Mouse (Mus musculus): Measurements from ENCODE around the gene Med16.
"Not testable (repeated sequence)": the region's sequence is repeated elsewhere in the genome, so short reads cannot be mapped to it uniquely, and the experiment has no call there.

Gene Med16

DNA sequence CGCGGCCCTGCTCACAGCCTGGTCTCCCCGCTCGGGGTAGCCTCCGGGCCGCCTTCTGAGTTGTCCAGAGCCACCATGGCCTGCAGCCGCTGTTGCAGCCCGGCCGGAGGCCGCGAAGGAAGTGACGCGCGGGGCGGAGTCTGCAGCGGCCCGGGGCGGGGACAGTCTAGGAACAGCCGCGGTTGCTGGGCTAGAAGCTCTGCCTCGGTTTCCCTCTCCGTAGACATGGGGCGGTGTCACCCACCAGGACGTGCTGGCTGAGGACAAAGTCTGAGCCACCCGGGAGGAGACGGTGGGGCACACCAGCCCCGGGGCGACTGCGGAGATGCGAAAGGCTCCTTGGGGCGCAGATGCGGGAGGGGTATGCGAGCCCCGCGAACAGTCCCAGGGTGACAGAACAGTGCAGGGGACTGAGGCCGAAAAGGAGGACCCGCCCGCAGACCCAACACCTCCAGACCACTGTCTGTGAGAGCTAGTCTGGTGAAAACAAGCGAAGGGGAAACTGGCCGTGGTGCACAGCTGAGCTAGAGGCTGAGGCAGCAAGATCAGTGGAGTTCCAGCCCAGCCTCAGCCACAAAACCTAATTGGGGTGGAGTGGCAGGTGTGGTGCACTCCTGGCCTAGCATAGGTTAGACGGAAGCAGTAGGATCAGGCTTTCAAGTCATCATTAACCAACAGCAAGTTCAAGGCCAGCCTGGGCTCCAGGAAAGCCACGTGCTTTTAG lies 8.2 kb upstream of the Med16 start, which contains the start of gene Kiss1r:
Gene Kiss1r, plus strand, starts transcription at position 164 of the 724 bp plus-strand sequence.
- DNase-seq (ENCODE audit: low spot score): peak; percentile 92

DNA sequence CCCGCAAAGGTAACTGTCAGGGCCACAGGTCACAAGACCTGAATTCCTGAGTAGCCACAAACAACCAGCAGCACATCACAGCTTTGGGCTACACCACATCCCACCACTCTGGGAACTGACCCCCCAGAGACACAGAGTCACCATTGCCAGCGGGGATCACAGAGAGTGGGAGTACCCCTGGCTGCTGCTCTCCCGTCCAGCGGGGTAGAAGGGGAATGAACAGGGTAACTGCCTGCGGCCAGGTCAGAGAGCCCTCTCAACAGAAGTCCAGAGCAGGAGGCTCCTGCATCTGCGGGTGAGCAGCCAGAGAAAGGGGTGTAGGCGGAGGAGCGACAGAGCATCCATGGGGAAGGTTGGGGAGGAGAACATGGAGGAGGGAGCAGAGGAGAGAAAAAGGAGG lies 7.4 kb upstream of the Med16 start:
- DNase-seq (ENCODE audit: low spot score): no peak

DNA sequence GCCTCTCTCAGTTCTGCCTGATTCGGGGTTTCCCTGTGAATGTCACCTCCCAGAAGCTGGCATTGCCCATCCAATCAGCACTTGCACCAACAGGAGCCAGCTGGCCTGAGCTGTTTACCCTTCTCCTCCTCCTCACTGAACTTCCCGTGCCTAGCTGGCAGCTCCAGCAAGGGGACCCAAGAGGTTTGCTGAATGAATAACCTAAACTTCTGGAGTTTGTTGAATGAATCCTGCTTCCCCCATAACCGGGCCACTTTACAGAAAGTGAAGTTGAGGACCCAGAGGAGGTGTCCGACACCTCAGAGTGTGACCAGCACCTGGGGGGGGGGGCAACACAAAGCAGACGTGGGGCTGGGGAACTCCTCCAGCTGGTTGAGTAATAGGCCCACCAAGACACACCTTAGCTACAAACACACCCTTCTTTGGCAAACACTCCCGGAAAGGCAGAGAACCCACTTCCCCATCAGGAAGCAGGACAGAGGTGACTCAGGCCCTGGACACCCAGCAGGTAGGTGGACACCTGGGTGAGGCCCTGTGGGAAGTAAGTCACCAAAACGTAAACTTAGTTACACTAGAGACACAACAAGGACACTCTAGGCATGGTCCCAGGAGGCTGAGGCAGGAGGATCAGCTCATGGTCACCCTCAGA lies 6.3 kb upstream of the Med16 start:
- DNase-seq (ENCODE audit: low spot score): no peak

DNA sequence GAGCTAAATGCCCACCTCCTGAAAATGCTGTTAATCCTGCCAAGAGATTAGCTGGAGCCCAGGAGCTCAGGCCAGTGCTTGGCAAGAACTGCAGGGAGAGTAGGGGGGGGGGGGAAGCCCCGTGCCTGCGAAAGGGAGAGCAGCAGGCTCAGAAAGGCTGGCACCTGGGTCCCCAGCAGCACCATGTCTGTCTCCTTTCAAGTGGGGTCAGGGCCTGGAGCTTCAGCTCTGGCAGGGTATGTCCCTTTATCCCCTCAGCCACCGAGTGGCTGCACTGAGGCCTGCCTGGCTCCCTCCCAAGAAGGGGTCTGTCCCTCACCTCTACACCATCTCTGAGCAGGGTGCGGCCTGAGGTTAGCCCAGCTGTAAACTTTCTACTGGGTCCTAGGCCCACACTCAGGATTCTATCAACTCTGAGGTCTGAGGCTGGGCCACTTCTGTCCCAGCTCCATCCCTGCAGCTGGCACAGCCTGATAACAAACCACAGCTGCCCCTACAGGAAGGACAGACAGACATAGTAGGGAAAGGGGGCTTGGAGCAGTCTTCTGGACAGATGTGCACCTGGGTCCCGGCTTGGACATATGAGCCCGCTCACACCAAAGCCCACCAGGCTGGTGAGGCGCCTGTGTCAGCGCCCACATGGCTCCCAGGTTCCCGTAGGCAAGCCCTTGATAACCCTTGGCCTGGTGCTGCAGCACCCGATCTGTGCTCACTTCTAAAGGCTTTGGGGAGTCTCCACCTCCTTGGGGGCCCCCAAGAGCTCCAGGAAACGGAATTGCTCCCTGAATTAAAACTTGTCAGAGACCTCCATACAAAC lies 5.6 kb upstream of the Med16 start:
- DNase-seq (ENCODE audit: low spot score): no peak

DNA sequence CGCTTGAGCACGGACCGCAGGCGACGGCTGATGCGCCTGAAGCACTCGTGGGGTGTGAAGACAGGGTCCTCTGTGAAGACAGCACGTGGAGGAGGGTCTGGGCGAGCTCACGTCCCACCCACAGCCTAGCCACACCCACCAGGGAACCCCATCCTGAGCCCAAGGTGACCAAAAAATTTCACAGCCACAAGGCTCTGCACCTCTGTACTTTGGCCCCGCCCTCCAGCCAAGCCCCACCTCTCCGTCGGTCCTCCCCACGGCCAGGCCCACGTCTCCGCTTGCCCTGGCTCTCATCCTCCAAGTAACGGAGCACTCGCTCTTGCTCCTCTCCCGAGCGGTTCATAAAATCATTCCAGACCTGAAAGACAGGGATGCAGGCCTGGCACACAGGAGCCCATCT lies 3.7 kb upstream of the Med16 start:
- no peak for DNase-seq (ENCODE audit: low spot score)

DNA sequence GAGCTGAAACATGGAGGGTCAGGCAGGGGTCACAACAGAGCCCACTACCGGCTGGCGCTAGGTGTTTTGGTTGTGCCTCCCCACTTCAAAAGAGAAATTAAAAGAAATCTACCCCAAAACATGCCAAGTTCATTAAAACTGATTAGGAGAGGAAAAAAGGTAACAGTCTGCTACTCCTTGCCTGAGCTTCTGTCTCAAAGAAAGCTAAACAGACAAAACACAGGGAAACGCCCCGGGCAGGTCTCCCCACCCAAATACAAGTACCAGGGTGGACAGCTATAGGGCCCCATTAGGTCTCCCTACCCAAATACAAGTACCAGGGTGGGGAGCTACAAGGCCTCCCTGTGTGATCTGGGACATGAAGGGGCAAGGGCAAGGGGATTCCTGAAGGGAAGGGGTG lies 1.8 kb upstream of the Med16 start, which contains the start of gene Gm26602:
Gene Gm26602, plus strand, starts transcription at position 301 of the 400 bp plus-strand sequence.
- DNase-seq (ENCODE audit: low spot score): no peak

DNA sequence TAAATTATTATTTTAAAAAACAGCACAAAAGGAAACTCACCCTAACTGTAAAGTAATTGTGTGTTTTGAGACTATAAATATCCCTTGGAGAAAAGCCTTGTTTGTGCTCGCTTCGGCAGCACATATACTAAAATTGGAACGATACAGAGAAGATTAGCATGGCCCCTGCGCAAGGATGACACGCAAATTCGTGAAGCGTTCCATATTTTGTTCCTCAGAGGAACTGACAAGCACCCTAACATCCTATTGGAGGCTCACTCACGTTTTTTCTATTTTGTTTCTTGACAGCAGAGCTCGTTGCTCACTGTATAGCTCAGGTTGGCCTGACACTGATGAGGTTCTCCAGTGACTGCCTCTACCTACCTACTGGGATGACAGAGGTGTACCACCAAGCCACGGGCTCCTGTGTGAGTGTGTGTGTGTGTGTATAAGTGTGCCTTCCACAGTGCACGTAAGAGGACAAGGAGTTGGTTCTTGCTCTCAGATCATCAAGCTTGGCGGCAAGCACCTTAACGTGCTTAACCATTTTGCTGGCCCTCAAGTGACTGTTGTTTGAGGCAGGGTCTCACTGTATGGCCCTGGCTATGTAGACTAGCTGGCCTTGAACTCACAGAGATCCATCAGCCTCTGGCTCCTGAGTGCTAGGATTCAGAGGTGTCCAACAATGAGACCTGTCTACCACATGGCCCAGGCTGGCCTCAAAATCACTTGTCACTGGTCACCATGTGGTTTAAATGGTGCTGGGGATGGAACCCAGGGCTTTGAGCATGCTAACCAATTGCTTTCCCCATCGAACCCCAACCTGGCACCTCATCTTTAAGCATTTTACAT lies 584 bp upstream of the Med16 start:
- DNase-seq (ENCODE audit: low spot score): no peak

DNA sequence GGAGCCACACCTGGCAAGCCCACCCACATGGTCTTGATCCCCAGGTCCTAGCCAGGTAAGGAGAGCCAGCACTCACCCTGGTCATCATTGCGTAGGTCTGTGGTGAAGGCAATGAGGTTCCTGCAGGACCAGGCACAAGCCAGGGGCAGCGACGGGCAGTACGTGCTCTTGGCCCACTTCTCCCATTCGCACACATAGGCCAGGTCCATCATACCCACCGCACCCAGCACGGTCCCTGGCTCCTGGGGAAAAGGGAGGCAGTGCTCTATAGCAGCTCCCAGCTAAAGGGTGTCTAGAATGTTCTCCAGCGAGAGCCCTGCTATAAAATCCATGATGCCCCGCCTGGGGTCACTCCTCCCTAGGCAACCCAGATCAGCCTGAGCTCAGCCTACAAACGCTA lies 1.3 kb downstream of the Med16 start:
- DNase-seq (ENCODE audit: low spot score): no peak

DNA sequence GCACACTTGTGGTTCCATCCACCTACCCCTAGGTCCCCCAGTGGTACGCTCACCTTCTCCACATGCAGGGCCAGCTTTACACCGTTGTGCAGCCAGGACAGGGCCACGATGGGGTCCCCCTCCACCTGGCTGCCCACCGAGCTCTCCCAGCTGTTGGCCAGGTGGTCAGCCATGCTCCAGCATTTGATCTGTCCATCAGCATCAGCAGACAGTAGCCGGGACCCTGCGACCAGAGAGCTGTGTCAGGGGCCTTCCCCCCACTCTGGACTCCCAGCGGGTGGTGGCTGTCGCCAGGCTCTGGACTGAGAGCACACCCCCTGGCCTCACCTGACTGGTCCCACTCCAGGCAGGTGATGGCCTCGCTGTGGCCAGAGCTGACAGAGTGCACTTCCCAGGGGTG lies 2.0 kb downstream of the Med16 start:
- DNase-seq (ENCODE audit: low spot score): no peak

DNA sequence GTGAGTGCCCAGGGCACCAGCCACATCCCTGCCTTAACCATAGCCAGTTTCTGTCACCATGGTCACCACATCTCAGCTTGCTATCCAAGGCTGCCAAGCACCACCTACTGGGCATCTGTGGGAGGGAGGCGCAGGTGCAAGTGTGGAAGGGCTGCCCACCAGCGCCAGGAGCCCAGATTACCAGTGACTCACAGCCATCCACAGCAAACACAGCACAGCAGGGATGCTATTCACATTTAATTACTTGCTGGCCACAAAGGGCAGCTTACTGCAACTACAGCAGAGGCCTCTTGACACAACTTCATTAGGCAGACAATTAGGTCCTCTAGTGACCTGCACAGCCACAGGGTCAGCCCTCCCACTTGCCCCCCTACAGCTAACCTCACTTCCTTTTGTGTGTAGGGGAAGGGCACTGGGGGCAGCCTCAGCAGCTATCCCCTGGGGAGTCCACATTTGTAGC lies 7.7 kb downstream of the Med16 start:
- DNase-seq (ENCODE audit: low spot score): no peak

DNA sequence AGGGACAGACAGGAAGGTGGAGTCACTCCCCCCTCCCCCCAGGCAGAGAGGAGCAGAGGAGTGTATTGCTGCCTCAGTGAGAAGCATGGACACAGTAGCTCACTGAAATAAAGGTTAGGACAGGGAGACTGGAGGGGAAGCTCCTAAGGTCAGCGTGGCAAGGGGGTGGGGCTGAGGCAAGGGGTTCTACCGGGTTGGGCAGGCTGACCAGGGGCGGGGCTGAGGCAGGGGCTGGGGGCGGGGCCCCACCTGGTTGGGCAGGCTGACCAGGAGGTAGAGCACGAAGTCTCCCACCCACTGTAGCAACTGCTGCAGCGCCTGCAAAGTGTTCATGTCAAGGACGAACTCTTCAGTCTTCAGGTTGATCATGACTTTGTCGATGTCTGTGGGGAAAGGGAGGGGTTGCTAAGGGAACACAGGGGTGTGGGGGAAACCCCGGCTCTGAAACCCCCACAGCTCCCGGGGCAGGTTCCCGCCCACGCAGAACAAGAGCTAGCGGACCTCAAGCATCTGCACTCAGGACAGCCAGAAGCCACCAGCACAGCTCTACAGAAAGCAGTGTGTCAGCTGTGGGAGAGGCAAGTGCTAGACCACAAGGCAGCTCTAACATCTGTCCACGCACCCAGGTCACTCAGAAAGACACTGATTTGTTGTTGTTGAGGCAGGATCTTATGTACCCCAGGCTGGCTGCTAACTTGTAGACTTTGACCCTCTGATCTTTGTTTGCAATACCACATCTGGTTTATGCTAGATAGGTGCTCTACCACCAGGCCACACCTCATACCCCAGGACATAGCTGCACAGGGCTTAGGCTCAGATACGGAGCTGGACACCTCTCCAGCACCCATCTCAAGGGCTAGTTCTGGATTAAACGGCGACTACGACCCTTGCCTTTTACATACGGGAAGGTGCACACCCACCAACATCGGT lies 11.1 kb downstream of the Med16 start:
- DNase-seq (ENCODE audit: low spot score): no peak

DNA sequence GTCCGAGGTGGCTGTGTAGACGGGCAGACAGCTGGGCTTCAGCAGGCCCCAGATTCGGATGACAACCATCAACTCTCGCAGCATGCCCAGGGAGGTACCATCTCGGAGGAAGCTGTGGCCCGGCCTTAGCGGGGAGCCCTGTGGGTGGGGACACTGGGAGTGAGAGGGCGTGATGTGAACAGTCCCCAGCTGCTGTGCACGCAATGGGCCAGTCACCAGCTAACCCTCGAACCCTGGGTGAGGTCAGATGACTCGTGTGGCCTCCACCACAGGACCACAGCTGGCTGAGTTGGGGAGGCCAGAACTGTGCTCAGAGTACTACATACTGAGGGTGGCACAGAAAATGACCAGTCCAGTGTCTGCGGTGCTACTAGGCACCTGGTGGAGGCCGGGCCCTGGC lies 11.9 kb downstream of the Med16 start:
- DNase-seq (ENCODE audit: low spot score): no peak

DNA sequence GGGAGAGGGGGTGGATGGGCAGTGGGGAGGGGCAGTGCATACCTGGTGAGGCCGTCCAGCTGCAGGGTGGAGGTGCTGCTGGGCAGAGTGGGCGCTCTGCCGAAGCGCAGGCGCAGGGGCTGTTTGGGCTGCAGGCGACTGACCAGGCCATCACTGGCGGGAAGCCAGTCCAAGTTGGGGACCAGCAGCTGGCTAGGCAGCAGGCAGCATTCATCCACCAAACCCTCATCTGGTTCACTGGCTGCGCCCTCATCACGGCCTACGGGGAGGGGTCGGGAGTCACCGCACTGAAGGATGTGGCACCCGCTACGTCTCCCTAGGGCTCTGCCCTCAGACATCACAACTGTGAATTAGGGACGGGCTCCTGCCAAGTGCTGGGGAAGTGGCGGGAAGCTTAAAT lies 12.4 kb downstream of the Med16 start:
- DNase-seq (ENCODE audit: low spot score): no peak

DNA sequence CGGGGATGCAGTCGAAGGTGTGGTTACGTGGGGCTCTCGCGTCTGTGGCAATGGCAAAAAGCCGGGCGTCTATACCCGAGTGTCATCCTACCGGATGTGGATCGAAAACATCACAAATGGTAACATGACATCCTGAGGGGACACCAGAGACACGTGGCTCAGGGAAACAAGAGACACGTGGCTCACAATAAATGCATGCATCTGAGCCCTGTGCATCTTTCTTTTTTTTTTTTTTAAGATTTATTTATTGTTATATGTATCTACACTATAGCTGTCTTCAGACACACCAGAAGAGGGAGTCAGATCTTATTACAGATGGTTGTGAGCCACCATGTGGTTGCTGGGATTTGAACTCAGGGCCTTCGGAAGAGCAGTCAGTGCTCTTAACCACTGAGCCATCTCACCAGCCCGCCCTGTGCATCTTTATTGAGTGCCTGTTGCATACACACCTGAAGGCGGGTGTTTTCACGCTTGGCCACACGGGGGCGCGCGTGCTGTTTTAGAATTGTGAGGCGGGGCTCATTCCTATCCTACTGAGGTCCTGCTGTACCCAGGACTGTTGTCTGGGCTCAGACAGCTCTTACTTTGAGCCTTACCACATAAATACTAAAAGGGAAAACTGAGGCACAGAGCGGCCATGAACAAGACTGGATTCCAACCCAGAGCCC lies 16.1 kb downstream of the Med16 start:
- DNase-seq (ENCODE audit: low spot score): peak; percentile 78

DNA sequence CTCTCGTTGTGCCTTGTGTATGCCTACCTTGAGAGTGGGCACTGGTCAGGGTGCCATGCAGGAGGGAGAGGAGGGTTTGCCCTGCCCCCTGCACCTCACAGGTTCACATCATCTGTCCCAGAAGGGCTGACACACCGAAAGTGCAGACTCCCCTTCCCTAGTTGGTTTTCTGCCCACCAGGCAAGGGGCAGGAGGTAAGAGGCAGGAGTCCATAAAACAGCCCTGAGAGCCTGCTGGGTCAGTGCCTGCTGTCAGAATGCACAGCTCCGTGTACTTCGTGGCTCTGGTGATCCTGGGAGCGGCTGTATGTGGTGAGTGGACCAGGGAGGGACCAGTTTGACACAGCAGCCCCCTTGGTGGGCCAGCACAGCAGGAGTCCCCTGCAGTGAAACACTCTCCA lies 18.1 kb downstream of the Med16 start, which contains the start of gene Cfd:
Gene Cfd, plus strand, starts transcription at position 184 of the 400 bp plus-strand sequence.
- no peak for DNase-seq (ENCODE audit: low spot score)

DNA sequence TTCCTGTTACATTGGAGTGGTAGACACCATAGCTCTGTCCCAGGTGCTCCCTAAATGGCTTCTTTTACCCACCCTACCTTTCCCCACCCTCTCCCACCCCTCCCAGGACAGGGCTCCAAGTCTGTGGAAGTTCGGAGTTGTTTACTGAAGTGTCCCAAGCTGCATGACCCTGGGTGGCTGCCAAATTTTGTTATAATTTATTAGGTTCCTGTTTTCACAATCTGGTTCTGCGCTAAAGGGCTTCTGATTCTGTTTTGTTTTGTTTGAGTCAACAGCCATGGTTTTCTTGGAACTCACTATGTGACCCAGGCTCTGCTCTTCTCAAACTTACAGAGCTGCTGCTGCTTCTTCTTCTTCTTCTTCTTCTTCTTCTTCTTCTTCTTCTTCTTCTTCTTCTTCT lies 19.3 kb downstream of the Med16 start:
- DNase-seq (ENCODE audit: low spot score): no peak

DNA sequence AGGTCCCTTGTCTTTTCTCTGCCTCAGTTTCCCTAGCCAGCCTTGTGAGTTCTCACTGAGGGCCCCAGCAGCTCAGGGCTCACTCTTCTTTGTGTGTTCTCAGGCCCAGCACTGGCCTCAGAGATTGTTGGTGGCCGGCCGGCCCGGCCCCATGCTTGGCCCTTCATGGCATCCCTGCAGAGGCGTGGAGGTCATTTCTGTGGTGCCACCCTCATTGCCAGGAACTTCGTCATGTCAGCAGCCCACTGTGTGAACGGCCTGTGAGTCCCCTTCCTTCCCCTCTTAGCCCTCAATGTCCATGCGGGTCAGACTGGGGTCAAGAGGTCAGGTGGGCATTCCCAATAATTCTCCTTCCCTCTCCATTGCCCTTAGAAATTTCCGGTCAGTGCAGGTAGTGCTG lies 22.1 kb downstream of the Med16 start:
- no peak for DNase-seq (ENCODE audit: low spot score)

DNA sequence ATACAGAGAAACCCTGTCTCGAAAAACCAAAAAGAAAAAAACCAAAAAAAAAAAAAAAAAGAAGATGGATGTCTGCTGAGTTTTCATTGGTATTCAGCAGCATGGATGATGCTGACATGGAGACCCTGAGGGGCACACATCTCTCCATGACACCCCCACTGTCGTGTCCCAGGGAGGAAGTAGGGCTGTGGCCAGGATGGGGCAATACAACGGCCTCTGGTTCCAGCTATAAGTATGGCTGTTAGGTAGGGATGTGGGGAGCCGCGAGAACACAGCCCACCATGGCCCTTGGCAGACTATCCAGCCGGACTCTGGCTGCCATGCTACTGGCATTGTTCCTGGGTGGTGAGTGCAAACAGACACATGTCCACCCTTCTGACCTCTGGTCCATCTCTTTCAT lies 22.7 kb downstream of the Med16 start, which contains the start of gene Elane:
Gene Elane, plus strand, starts transcription at position 194 of the 400 bp plus-strand sequence.
- no peak for DNase-seq (ENCODE audit: low spot score)

DNA sequence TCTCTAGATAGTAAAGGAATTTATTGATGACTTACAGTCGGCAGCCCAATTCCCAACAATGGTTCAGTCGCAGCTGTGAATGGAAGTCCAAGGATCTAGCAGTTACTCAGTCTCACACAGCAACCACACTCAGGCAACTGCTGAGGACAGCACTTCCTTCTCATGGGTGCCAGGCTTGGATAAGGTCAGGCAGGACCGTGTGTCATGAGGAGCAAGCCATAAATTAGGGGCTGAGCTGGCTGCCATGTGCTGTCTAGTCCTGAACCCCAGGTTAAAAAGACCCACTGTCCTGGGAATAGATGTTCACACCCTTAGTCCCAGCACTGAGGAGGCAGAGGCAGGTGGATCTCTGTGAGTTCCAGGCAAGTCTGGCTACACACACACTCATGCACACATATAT lies 23.8 kb downstream of the Med16 start:
- DNase-seq (ENCODE audit: low spot score): not testable (repeated sequence)

DNA sequence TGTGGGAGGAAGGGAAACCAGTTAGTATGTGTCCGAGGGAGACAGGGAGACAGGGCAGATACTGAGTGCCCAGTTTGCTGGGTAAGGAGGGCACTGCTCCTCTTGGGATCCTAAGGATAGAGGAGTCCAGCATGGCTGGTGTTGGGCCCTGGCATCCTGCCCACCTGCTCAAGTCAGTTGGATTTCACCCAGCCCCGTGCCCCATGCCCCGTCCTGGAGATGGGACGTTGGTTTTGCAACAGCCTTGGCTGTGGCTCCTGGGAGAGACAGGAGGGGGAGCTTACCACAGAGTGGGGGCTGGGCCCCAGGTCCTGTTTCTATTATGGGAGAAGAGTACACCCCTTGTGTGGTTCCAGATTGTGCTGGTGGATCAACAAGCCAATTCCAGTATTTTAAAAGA lies 24.3 kb downstream of the Med16 start:
- no peak for DNase-seq (ENCODE audit: low spot score)
